Mouse (Mus musculus) midbrain, embryonic 15.5 days (tissue): ENCODE data around the gene Cyp2a4. TPM values are rescaled to one million over a fixed set of nuclear protein-coding genes. Genes with fewer than 3 reads are reported as not detected.
"Not testable (repeated sequence)": the region's sequence is repeated elsewhere in the genome, so short reads cannot be mapped to it uniquely, and the experiment has no call there.

ENCODE experiments used
- ATAC-seq: fragments of 200-750 bp; cut with Nextera tagmentation; replicated peaks from 2 replicates; pipeline ENCODE4 v1.8.0; 2017; ENCODE audit warnings: moderate TSS enrichment
- H3K27ac ChIP-seq: fragments of 300-500 bp; sonication (generic); 2 replicates; pipeline ENCODE4 v1.5.1; 2015; ENCODE audit warnings: mild to moderate bottlenecking, inconsistent platforms
- H3K27me3 ChIP-seq: fragments of 300-500 bp; sonication (generic); replicated peaks from 2 replicates; pipeline ENCODE4 v1.6.1; 2015; ENCODE audit warnings: inconsistent platforms
- H3K36me3 ChIP-seq: fragments of 300-500 bp; sonication (generic); replicated peaks from 2 replicates; pipeline ENCODE4 v1.6.1; 2015; ENCODE audit warnings: inconsistent platforms
- H3K4me1 ChIP-seq: fragments of 300-500 bp; sonication (generic); 2 replicates; pipeline ENCODE4 v1.6.1; 2015; ENCODE audit warnings: inconsistent platforms
- H3K4me2 ChIP-seq: fragments of 300-500 bp; sonication (generic); 2 replicates; pipeline ENCODE4 v1.6.1; 2015; ENCODE audit warnings: inconsistent platforms, mild to moderate bottlenecking, moderate library complexity
- H3K4me3 ChIP-seq: fragments of 300-500 bp; sonication (generic); 2 replicates; pipeline ENCODE4 v1.5.1; 2015; ENCODE audit warnings: mild to moderate bottlenecking, inconsistent platforms
- H3K9ac ChIP-seq: fragments of 300-500 bp; sonication (generic); 2 replicates; pipeline ENCODE4 v1.6.1; 2015; ENCODE audit warnings: mild to moderate bottlenecking, inconsistent platforms
- H3K9me3 ChIP-seq: fragments of 300-500 bp; sonication (generic); 2 replicates; pipeline ENCODE4 v1.6.1; 2016; ENCODE audit warnings: inconsistent platforms
- WGBS: fragments of 180-500 bp; shearing (Covaris S2); methylation state at CpG from one replicate; pipeline ENCODE4 v1.1.7; 2015; ENCODE audit warnings: mixed read lengths; 5-methylcytosine and 5-hydroxymethylcytosine counted together
- polyA plus RNA-seq: library from polyadenylated mRNA; unstranded; fragments of >200 nt; fragmentation: Nextera tagmentation; extraction: Ambion mirVana; gene quantifications from 2 replicates; pipeline ENCODE4 v1.2.1, GENCODE M21; 2015

The Cyp2a4 gene
- not detected in 2 replicates for polyA plus RNA-seq

DNA sequence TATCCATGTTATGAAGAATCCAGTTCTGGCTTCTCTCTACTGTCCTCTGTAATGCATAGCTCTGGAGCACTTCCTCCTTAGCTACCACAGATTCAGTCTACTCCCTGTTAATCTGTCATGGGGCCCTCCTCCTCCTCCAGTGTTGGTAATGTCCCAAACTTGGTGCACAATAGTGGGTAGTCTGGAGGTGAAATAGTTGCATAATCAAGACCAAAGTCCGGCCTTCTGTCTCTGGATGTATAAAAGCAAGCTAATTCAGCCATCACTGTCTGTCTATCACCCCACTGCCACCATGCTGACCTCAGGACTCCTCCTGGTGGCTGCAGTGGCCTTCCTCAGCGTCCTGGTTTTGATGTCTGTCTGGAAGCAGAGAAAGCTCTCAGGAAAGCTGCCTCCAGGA, at the start of gene Cyp2a4:
Gene Cyp2a4 (plus strand): TSS at position 244 of the 400 bp plus-strand sequence.
- 52% methylated on average over 2 of the region's 2 CpGs for WGBS

DNA sequence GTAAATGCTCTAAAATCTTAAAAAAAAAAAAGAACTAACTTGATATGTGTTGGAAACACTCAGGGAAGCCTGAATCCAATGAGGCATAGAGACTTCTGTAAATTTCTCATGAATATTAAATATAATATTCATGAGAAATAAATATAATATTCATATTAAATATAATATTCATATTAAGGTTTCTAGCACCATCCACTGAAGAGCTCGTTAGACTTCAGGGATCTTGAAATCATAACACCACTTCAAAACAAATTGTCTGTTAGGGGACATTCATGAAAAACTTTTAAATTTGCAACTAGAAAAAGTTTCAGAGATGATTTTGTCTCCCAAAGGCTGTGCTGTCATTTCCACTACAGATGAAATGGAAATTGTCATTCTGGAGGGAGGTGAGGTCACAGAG, 46.9 kb upstream of the Cyp2a4 start, which contains the start of gene Vmn1r184:
Gene Vmn1r184 (plus strand): TSS at position 301 of the 400 bp plus-strand sequence.
- H3K4me3 ChIP-seq, result not testable (repeated sequence)
- 83% methylated on average over 1 of the region's 1 CpGs for WGBS

More for the DNA sequence above, at the start of gene Cyp2a4:
- not testable (repeated sequence) for H3K4me2 ChIP-seq, H3K9ac ChIP-seq, H3K9me3 ChIP-seq, H3K4me1 ChIP-seq, H3K27ac ChIP-seq, H3K4me3 ChIP-seq, H3K27me3 ChIP-seq, ATAC-seq, H3K36me3 ChIP-seq

GRCm38 (mm10) chr7:26303429-26304166, 3.4 kb upstream of the Cyp2a4 start:
- not testable (repeated sequence) for H3K9ac ChIP-seq, H3K27ac ChIP-seq, H3K4me1 ChIP-seq, H3K9me3 ChIP-seq, H3K27me3 ChIP-seq, H3K4me3 ChIP-seq, H3K4me2 ChIP-seq, ATAC-seq, H3K36me3 ChIP-seq
- WGBS, result 82% methylated on average over 8 of the region's 8 CpGs

More for the DNA sequence above, 46.9 kb upstream of the Cyp2a4 start, which contains the start of gene Vmn1r184:
- not testable (repeated sequence) for H3K27ac ChIP-seq, ATAC-seq, H3K4me1 ChIP-seq, H3K9ac ChIP-seq, H3K9me3 ChIP-seq, H3K27me3 ChIP-seq, H3K4me2 ChIP-seq, H3K36me3 ChIP-seq

DNA sequence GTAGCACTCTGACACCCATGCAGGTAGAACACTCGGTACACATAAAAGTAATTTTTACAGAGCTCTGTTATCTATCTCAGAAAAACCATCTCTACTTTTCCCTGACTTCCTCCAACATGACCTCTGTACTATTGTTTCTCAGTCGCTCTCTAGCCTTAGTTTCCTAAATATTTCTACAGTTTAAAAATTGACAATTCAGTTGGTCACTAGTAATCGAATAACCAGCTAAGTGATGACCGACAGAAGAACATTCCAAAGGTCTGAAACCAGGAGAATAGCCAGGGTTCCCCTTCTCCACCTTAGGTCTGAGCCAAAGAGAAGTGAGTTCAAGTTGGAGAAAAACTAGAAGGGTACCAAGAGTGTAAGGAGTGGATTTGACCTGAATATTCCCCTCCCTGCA, 4.8 kb downstream of the Cyp2a4 start:
- not testable (repeated sequence) for H3K9me3 ChIP-seq, H3K27ac ChIP-seq, ATAC-seq, H3K9ac ChIP-seq, H3K4me1 ChIP-seq, H3K27me3 ChIP-seq, H3K4me3 ChIP-seq, H3K4me2 ChIP-seq, H3K36me3 ChIP-seq
- WGBS, result 83% methylated on average over 4 of the region's 4 CpGs

DNA sequence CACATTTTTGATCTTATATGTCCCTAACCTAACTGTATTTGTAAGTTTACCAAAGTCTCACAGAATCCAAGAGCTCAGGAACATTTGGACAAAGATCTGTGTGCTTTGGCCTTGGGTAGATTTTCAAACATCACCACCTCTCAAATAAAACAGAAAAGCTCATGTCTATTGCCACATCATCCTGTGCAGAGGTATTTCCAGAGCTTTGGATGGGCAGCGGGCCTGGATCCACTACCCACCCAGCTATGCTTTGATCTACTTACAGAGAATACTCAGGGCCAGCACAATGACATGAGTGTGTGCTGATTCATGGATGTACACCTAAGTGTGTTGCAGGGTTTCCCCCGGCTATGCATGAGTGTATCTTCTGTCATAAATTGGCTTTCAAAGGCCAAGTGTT, 8.2 kb downstream of the Cyp2a4 start:
- H3K27ac ChIP-seq, H3K27me3 ChIP-seq, H3K9ac ChIP-seq, H3K4me1 ChIP-seq, H3K9me3 ChIP-seq, H3K4me2 ChIP-seq, ATAC-seq, H3K36me3 ChIP-seq, H3K4me3 ChIP-seq: not testable (repeated sequence)
- WGBS, result 75% methylated on average over 2 of the region's 2 CpGs

GRCm38 (mm10) chr7:26315809-26316208, 8.8 kb downstream of the Cyp2a4 start:
- not testable (repeated sequence) for H3K9ac ChIP-seq, H3K4me2 ChIP-seq, H3K4me1 ChIP-seq, H3K4me3 ChIP-seq, H3K36me3 ChIP-seq, H3K27ac ChIP-seq, ATAC-seq, H3K9me3 ChIP-seq, H3K27me3 ChIP-seq
- 81% methylated on average over 4 of the region's 4 CpGs for WGBS

DNA sequence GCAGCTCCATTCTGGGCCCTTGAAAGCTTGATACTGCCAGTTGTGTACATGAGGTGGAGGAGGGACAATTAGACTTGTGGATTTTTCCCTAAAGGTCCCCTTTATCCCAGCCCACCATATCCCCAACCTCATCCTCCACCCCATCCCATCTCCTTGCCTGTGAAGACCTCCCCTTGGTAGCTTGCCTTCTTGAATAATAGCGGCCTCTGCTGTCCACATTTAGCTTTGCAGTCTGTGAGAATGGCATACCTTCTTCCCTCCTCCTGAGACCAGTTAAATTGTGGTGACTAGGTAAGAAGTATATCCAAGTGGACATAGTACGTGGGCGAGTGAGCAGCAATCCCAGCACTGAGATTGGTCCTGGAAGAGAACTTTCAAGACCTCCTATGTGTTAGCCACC, 13.4 kb downstream of the Cyp2a4 start:
- H3K36me3 ChIP-seq, H3K9me3 ChIP-seq, H3K27me3 ChIP-seq, H3K9ac ChIP-seq, H3K27ac ChIP-seq, ATAC-seq, H3K4me2 ChIP-seq, H3K4me3 ChIP-seq, H3K4me1 ChIP-seq: not testable (repeated sequence)
- WGBS, result 72% methylated on average over 3 of the region's 3 CpGs

DNA sequence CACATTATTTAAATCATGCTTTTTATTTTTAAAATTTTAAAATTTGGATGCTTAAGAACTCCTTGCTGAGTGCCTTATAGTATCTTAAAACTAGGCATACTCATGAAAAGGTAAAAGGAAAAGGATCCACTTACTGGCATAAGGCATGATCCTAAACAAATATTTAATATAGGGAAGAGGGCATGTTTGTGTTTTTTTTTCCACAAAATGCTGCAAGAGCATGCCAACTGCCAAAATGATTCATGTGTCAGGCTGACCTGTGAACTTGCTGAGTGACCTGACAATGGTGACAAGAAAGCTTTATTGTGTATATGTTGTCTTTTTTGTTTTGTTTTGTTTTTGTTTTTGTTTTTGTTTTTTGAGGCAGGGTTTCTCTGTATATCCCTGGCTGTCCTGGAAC, 43.2 kb downstream of the Cyp2a4 start:
- H3K36me3 ChIP-seq, H3K9ac ChIP-seq, H3K4me2 ChIP-seq, H3K4me3 ChIP-seq, ATAC-seq, H3K27me3 ChIP-seq, H3K9me3 ChIP-seq, H3K27ac ChIP-seq, H3K4me1 ChIP-seq: not testable (repeated sequence)

- H3K4me3 ChIP-seq, H3K27ac ChIP-seq, H3K4me1 ChIP-seq, H3K36me3 ChIP-seq, H3K4me2 ChIP-seq, H3K9ac ChIP-seq, ATAC-seq, H3K9me3 ChIP-seq, H3K27me3 ChIP-seq: not testable (repeated sequence)
- WGBS, result 74% methylated on average over 3 of the region's 3 CpGs
Measured at GRCm38 (mm10) chr7:26352258-26352657, 45.3 kb downstream of the Cyp2a4 start.

- not testable (repeated sequence) for H3K36me3 ChIP-seq, H3K9ac ChIP-seq, H3K27ac ChIP-seq, H3K4me1 ChIP-seq, H3K4me3 ChIP-seq, H3K9me3 ChIP-seq, ATAC-seq, H3K4me2 ChIP-seq, H3K27me3 ChIP-seq
- 90% methylated on average over 6 of the region's 6 CpGs for WGBS
Measured at GRCm38 (mm10) chr7:26356719-26357118, 49.8 kb downstream of the Cyp2a4 start.

Other genes starting within 250 kb of the Cyp2a4 start
- not detected in 2 replicates for gene Cyp2b13, start 245.7 kb upstream of the Cyp2a4 start, polyA plus RNA-seq
- gene Cyp2b9, start 133.8 kb upstream of the Cyp2a4 start, polyA plus RNA-seq, result not detected in 2 replicates
- gene Vmn1r184, start 46.8 kb upstream of the Cyp2a4 start, polyA plus RNA-seq, result not detected in 2 replicates
- not detected in 2 replicates for gene Nlrp9c, start 96.5 kb downstream of the Cyp2a4 start, polyA plus RNA-seq
- gene Nlrp4a, start 127.9 kb downstream of the Cyp2a4 start, polyA plus RNA-seq, result not detected in 2 replicates
- gene Nlrp9a, start 227.9 kb downstream of the Cyp2a4 start, polyA plus RNA-seq, result not detected in 2 replicates